Mouse (Mus musculus): ENCODE measurements around the gene Dpf1.

The Dpf1 gene

DNA sequence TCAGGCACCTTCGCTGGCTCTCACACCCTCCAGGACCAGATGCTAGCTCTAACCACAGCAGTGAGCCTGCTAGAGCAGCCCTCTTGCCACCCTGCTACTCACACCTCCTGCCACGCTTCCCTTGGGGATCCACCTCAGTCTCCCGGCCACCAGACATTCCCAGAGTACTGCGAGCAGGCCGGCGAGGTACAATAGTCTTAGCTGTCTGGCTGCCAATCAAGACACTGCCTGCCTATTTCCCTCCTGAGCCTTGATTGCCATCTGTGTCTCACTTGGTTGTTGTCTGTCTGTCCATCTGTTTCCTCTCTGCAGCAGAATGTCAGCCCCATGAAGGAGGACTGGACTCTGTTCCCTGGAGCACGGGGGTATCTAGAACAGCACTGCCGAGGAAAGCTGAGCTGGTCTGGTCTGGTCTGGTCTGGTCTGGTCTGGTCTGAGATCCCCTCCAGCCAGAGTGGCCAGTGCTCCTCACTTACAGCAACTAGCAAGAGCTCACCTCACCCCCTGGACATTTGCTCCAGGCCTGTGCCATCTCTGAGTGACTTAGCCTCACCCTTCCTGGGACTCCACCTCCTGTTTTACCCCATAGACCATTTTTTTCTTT is 38.8 kb downstream of the Dpf1 start:
- DNase-seq, result peak; percentile 70

DNA sequence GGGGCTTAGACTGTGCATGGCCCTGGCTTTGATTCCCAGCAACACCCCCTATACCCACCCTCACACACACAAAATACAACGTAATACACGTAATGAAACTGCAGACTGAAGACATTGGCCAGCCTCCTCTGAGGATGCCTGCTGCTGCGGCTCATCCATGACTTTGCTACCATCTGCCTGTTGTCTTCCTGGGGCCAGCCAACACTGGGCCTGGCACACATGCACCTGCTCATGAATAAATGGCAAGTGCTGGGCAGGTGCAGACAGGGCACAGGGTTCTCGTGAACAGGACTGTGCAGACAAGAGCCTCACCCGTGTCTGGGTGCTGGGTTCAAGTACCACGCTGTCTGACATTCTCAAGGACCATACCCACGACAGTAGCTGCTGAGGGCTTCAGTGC is 40.0 kb downstream of the Dpf1 start:
- peak; percentile 67 for DNase-seq

DNA sequence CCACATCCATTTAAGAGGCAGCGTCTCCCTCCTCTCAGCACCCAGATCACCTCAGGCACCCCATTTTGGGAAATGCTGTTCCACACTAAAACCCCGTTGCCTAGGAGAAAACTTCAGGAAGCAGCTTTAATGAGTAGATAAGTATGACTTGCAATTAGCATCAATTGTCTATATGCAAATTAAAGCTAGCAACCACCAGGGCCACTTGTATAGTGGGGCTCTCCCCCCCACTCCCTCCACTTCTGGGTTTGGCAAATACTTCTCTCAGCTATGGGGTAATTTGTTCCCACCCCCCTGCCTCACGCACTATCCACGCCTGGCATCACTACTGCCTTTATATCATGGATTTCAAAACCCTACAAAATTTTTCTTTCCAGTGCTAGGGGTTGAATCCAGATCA is 41.8 kb downstream of the Dpf1 start:
- no peak for DNase-seq

DNA sequence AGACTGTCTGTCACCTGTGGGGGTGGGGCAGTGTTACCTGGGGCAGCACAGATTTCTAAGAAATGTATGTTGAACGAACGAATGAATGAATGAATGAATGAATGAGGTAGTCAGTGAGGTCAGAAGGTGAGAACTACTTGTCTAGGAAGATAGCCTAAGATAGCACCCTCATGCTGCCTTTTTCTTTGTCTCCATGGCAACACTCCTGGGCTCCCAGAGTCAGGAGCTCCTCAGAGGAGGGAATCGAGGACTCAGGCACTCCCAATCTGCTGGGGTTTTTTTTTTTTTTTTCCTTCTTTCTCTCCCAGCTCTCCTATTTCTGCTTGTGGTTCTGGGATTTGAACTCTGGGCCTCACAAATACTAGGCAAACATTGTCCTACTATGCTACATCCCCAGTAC is 42.5 kb downstream of the Dpf1 start:
- DNase-seq, result no peak

DNA sequence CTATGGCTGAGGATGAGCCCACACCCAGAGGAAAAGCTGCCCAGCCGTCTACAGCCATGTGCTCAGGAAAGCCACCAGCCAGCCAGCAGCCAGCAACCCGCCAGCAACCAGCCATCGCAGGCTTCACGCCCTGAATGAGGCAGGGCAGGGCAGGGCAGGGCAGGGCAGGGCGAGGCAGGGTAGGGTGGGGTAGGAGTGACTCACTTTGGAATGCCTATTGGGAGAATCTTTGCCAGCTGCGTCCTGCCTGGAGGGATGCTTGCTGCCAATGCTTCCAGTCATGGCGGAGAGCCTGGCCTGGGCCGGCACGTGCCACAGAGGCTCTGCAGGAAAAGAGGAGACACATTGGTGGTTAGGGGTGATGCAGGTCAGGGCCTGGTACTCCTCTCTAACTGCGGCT is 46.7 kb downstream of the Dpf1 start:
- DNase-seq, result no peak

DNA sequence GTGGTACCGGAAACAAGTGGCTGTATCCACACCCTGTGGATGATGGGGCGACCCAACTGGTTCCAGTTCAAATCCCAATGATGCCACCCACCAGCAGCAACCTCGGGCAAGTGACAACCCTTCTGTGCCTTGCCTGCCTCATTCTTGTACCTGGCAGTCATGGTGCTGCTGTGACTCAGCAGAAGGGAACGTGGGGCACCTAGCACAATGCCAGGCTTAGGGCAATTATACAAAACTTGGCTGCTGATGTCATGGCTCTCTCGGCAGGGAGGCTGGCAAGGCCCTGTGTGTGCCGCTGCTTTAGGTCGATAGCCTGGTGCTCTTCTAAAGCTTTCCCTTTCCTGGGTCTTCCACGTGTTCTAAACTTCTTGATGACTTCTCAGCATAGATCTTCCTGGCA is 48.5 kb downstream of the Dpf1 start:
- no peak for DNase-seq

DNA sequence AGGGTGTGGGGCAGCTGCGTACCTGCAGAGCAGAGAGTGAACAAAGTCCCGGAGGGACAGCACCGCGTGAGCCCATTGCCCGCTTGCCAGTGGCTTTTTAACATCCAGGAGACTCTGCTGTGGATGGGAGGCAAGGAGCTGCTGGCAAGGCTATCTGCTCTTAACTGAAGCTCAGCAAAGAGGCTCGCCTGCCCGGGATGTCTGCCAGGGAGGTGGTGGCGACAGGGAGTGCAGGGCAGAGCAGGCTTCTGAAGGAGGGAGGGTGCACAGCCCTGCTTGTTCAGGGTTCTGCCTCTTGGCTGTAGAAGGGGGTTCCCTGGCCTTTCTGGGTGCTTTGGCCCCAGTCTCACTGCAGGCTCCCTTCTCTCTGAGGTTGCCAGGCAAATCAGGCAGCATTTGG is 50.4 kb downstream of the Dpf1 start:
- no peak for DNase-seq

DNA sequence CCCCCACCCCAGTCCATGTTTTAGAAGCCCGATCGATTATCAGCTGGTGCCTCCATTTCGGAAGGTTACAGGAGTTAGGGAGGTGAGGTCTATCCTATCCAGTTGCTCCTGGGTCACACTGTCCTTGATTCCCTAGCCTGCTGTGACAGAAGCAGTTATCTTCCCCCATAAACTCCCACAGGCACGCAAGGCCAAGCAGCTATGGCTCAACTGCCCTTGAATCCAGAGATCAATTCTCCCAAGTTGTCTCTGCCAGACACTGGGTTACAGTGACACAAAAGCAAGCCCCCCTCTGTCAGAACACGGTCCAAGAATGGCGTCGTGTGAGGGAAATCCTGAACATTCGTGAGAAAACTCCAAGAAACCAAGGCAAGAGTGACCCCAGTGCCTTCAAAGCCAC is 51.7 kb downstream of the Dpf1 start:
- DNase-seq, result no peak

DNA sequence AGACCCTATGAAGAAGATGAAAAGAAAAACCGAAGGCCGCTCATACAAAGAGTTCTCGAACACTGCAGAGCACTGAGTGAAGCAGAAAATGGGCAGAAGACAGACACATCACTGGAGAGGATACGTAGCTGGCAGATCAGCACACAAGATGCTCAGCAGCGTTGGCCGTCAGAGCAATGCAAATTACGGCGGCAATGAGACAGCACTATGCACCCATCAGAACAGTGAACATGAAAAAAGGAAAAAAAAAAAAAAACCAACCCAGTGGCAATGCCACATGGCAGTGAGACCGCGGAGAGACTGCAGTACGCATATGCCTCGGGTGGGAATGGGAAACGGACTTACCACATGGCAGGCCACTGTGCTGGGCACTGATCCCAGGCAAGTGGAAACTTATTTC is 57.7 kb downstream of the Dpf1 start:
- DNase-seq, result no peak

DNA sequence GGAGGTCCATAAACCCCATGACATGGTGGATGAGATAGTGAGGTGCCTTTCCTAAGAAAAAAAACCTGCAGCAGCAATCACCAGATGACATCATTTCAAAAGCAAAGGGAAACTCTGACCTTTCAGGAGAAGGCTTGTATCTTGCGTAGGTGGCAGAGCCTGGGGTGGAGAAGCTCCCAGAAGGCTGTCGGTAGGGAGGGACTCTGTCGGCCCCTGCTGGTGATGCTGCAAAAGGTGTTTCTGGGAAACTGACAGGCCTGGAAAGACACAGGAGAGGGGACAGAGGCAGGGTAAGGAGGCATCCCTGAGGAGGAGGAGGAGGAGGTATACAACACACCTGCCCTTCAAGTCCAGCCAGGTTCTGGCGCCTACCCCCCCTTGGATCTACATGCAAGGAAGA is 60.3 kb downstream of the Dpf1 start:
- peak; percentile 71 for DNase-seq

DNA sequence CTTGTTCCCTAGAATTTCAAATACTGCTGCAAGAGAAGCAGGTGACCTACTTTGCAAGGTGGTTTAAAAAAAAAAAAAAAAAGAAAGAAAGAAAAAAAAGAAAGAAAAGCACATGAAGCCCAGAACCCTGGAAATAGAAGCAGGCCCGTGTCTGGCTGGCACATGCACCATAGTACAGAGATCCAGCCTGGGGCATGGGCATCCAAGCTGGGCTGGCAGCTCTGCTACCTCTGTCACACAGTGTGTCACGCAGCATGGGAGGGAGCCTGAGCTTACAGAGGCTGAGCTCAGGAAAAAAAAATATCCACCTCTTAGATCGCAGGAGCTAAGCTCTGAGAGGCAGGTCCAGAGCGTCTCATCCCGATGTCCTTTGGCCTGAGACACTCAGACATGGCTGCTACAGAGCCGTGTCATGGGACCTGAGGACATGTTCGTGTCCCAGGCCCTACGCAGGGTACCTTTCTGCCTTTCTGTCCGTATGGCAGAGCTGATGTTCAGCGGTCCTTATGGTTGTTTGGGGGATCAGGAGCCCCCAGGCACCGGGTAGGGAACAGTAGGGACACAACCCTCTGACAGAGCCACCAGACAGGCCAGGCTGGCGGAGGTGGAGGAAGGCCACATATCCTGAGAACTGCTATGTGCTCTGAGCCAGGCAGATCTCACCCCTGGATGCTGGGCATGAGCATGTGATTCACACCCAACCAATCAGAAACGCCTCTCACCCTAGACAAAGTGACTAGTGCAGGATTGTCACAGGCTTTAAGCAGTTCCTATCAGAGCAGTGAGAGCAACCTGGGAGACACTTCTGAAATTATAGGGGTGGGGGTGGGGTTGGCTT is 63.6 kb downstream of the Dpf1 start:
- peak; percentile 67 for DNase-seq
